Mouse (Mus musculus) 416B (cell line): Measurements from ENCODE around the gene Lin7b.

Source experiments
- DNase-seq: peaks from one replicate; pipeline ENCODE4 v3.0.0; 2011; ENCODE audit warnings: low read depth

The Lin7b gene

DNA sequence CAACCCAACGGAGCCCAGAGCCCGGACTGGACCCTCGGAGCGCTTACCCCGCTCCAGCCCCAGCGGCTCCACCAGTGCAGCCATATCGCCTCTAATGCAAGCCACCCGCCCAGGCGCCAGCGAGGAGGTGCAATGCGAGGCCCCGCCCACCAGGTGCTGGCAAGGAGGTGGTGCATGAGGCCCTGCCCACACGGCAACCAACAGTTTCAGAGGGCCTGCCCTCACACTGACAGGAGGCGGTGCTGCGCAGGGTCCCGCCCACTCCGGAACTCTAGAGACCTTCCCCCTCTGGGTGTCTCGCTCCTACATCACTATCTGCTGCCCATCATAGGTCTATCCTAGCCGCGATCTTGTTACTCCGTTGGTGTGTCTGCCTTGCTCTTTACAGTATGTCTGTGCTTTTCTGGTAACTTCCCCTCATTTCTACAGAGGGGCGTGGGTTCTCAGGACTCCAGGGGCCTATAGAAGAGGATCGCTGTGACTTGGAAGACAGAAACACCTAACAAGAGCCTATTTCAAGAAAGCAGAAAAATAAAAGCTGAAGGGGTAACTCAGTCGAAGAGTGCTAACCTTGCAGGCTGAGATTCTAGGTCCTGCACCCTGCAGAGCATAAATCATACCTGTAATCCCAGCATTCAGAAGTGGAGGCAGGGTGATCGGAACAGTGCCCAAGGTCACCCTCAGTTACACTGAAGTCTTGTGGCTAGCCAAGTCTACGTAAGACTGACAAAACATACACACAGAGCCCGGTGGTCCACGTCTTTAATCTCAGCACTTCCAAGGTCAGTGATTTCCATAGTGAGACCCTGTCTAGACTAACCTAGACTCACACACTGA, at the start of gene Lin7b:
Lin7b (minus strand) TSS at position 109 of the 837 bp plus-strand sequence.
- no peak for DNase-seq

DNA sequence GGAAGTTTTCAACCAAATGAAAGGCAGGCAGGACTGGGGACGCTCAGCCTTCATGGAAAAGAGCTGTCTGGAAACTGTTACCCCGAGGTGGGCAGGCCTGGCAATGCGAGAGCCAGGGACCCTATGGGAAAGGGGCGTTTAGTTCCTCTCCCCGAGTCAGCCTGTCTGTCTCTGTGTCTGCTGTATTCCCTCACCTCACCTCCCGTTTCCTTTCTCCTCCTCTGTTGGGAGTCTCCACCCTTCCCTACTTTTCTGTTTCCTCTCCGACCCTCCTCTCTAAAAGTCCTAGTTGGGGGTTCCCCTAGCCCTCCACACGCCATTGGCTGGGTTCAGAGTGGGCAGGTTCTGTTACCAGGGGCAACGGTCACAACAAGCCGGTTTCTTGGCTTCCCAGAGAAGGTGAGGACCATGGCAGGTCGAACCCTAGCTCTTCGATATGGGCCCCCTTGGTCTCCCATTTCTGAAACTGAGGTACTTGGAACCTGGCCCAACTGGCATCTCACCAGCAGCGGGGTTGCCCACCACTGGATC, 47.6 kb upstream of the Lin7b start:
- no peak for DNase-seq

DNA sequence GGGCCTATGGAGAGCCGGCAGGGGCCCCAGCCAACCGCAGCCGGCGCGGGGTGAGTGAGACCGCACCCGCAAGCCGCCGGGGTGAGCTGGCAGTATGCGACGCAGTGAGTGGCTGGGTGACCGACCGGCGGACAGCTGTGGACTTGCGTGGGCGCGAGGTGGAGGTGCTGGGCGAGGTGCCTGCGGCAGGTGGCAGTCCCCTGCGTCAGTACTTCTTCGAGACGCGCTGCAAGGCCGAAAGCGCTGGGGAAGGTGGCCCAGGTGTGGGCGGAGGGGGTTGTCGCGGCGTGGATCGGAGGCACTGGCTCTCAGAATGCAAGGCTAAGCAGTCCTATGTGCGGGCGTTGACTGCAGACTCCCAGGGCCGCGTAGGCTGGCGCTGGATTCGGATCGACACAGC, 45.3 kb upstream of the Lin7b start:
- DNase-seq: no peak

DNA sequence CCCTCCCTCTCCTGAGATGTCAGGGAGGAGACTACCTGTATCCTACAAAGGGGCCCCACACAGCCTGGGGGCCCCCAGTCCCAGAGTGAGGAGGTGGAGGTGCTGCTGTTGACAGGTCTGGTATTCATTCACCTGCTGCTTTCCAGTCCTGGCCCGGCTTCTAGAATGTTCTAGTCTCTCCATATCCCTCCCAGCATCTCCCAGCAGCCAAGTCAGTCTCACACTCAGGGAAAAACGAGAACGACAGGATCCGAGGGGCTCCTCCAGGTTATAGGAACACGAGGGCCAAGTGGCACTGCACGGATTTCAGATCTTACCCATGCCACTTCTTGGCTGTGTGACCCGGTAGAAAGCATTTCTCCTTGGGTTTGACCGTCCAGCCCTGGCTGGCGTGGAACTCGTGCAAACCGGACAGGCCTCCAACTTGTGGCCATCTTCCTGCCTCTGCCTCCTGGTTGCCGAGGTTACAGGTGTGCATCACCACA, 44.4 kb upstream of the Lin7b start:
- no peak for DNase-seq

DNA sequence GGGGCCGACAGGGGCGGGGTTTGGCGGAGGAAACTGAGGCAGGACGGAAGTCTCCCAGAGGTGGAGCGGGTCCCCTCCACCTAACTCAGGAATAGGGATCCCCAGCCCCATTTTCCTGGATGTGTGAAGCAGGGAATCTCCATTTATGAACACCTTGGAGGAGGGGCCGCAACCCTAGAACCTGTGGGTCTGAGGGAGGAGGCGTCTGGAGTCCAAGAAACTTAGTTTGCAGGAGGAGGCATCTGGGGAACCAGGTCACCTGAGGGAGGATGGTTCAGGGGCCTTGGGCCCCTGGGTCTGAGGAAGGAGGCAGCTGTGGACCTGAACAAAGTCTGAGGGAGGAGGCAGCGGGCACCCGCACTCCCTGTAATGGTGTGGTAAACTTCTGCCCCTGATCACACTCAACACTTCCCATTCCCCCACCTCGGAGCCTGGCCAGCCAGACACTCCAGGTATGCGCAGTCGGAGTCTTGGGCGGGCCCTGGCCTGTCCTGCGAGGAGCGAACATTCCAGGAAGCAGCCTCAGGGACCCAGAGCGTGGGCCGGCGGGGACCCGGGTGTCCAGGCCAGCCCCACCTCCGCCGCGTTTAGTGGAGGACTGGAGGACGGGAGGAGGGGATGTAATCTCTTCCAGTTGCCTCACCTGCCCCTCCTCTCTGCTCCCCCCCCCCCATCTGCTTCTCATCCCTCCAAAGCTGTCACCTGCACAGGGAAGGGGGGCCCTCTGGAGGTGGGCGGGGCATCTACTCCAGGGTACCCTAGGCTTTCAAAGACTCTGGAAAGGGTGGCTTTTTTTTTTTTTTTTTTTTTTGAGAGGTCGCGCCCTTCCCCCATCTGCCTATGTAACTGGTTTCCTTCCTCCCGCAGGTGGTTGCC, 43.7 kb upstream of the Lin7b start:
- DNase-seq: no peak

DNA sequence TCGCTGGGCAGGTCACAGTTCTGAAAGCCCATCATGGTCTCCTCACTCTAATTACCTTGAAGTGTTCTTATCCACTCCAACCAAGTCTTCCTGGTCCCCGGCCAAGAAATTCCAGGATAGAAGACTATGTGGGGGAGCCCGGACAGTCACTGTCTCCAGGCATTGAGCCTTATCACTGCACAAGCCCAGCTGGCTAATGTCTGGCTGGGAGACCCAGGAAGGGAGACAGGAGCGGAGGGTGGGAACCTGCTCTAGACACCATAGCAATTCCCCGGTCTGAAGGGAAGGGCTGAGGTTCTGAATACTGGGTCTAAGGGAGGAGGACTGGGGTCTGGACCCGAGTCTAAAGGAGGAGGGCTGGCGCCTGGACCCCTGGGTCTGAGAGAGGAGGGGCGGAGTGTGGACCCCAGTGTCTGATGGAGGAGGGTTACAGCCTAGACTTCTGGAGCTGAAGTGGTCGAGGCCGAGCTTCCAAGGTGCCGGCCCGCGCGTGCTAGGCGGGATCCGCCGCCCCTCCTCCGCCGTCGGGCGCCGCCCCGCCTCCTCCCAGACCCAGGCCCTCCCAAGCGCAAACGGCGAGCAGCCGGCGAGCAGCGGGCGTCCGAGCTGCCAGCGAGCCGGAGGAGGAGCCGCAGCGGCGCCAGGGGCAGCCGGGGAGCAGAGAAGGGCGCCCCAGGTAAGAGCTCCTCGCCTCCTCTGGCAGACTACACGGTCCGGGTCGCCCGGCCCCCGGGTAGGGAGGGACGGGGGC, 42.9 kb upstream of the Lin7b start, which contains the start of gene Ntf5:
Ntf5 (plus strand) TSS at position 583 of the 751 bp plus-strand sequence.
- no peak for DNase-seq

DNA sequence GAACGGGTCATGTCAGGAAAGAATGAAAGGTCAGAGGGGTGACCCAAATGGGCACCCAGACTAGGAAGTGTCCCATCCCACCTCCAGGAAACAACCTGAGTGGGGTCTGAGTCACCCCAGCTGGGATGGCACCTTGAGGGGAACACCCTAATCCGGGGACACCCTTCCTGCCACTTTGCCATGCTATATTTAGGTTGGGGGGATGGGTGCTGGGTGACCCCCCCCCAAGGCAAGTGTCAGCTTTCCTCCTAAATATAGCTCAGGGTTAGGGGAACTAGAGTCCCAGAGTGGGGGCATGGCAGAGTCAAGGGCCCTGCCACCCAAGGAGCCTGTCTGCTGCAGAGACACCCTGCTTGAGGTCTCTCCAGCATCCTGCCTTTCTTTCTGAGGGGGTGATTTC, 42.0 kb upstream of the Lin7b start:
- no peak for DNase-seq

DNA sequence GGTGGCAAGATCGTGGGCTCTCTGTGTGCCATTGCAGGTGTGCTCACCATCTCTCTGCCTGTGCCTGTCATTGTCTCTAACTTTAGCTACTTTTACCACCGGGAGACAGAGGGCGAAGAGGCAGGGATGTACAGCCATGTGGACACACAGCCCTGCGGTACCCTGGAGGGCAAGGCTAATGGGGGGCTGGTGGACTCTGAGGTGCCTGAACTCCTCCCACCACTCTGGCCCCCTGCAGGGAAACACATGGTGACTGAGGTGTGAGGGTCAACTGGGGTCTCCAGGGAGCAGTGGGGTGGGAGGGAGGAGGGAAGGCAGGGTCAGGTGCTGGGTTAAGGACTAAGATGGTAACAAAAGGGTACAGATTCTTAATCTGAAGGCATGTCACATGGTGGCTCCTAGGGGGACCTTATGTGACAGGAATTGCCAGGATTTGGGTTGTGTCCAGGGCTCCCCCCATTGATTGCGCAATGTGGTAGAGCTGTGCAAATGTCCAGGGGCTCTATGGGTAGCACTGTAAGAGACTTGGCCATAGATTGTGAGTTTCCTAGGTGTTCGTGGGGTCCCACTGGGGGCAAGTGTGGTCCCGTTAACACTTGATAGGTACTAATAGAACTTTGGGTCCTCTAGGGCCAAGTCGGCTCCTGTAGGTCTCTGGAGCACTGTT, 39.2 kb upstream of the Lin7b start:
- no peak for DNase-seq

DNA sequence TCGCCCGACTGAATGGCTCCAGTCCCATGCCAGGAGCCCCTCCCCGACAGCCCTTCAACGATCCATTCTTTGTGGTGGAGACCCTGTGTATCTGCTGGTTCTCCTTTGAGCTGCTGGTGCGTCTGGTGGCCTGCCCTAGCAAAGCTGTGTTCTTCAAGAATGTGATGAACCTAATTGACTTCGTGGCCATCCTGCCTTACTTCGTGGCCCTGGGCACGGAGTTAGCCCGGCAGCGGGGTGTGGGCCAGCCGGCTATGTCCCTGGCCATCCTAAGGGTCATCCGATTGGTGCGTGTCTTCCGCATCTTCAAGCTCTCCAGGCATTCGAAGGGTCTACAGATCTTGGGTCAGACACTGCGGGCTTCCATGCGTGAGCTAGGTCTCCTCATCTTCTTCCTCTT, 38.6 kb upstream of the Lin7b start:
- no peak for DNase-seq

DNA sequence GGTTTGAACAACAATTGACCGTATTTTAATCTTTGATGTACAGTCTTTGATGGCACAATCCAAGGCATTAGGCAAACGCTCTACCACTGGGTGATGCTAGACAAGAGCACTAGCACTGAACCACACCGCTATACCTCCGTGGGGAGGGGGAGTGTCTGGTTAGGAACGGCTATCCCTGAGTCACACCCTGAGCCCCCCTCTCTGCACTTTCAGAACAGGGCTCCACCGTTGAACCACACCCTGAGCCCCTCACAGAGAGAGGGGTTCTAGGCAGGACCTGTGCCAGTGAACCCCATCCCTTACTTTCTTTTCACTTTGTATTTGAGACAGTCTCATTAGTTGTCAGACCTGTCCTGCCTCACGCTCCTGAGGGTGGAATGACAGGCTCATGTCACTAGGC, 38.0 kb upstream of the Lin7b start:
- no peak for DNase-seq

DNA sequence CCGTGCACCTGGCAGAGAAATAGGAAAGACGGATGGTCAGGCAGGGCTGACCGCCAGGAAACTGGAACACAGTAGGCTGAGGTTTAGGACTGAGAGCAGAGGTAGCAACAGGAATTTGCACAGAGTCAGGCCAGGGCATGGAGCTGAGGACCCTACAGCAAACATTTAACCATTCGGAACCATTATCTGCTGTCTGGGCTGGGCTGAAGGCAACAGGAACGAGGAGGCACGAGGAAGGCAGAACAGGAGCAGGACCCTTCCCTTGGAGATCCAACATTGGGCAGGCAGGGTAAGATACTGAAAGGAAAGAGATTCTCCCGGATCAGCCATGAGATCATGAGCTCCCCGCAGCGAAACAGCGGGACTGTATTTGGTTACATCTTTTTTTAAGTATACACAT, 37.5 kb upstream of the Lin7b start:
- no peak for DNase-seq

DNA sequence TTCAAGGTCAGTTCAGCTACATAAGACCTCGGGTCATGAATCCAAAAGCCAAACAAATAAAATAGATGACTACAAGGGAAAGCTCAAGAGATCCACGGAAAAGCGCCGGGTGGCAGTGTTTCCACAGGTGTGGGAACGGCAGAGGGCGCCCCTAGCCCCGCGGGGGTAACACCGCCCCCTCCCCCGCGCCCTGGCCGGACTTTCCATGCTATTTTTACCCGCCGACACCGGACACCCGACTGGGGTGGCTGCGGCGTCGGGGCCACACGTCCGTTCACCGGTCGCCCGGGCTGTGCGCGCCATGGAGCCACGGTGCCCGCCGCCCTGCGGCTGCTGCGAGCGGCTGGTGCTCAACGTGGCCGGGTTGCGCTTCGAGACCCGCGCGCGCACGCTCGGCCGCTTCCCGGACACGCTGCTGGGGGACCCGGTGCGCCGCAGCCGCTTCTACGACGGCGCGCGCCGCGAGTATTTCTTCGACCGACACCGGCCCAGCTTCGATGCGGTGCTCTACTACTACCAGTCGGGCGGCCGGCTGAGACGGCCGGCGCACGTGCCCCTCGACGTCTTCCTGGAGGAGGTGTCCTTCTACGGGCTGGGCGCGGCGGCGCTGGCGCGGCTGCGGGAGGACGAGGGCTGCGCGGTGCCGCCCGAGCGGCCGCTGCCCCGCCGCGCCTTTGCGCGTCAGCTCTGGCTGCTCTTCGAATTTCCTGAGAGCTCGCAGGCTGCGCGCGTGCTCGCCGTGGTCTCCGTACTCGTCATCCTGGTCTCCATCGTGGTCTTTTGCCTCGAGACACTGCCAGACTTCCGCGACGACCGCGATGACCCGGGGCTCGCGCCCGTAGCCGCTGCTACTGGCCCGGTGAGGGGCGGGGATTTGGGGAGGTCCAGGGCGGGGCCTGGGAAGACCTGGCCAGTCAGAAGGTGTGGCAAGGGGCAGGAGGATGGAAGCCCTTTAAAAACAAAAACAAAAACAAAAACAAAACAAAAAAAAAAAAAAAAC, 36.1 kb upstream of the Lin7b start:
- no peak for DNase-seq

DNA sequence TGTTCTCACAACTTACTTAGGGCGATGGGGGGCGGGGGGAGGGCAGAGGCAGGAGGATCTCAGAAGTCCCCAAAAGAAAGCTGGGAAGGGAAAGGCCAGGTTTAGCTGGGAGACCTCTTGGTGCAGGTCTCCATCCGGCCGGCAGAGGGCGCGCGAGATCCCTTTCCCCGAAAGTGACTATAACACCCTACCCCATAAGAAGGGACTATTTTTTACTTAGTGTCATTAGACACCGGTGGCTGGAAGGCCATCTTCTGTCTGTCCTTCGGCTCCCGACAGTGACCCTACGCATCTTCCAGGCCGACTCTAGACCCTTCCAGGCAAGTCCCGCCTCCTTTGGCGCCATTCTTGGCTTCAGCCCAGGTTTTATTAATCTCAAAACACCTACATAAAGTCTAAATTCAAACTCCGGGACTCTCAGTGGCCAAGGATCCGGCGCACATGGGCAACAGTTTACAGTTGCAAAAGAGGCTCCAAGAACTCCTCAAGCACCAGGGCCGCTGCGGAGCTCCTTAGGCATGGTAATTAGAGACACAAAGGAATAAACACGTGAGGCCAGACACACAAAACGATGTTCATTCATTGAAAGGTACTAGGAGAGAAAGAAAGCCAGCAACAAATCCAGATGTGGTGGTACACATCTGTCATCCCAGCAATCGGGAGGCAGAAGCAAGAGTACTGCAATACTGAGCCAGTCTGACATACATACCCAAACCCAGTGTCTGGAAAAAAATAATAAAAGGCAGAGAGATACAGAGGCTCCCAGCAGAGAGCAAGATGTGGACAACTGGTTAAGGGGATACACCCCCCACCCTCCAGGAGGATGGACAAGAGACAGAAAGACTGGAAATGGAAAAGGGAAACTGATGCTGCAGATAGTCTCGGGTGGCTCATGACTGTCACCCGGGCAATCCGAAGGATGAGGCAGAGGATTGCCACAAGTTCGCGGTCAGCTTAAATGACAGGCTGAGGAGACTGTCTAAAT, 35.0 kb upstream of the Lin7b start, which contains the start of gene Kcna7:
Kcna7 (plus strand) TSS at position 563 of the 985 bp plus-strand sequence.
- DNase-seq: peak; percentile 76

DNA sequence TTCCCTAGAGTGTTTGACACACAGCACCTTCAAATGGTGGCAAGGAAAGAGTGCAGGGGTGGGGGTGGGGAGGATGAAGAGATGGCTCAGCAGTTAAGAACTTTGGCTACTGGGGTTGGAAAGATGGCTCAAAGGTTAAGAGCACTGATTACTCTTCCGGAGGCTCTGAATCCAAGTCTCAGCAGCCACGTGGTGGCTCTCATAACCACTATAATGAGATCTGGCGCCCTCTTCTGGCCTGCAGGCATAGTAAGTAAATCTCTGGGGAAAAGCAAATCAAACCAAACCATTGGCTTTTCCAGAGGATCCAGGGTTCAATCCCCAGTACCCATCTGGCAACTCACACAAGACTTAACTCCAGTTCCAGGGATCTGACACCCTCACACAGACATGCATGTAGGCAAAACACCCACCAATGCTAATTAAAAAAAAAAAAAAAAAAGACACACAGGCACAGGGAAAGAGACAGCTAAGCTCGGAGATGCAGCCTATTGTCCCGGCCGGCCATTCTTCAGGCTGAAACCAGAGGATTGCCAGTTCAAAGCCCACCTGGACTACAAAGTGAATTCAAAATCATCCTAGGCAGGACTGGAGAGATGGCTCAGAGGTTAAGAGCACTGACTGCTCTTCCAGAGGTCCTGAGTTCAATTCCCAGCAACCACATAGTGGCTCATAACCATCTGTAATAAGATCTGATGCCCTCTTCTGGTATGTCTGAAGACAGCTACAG, 33.3 kb upstream of the Lin7b start:
- peak; percentile 88 for DNase-seq

DNA sequence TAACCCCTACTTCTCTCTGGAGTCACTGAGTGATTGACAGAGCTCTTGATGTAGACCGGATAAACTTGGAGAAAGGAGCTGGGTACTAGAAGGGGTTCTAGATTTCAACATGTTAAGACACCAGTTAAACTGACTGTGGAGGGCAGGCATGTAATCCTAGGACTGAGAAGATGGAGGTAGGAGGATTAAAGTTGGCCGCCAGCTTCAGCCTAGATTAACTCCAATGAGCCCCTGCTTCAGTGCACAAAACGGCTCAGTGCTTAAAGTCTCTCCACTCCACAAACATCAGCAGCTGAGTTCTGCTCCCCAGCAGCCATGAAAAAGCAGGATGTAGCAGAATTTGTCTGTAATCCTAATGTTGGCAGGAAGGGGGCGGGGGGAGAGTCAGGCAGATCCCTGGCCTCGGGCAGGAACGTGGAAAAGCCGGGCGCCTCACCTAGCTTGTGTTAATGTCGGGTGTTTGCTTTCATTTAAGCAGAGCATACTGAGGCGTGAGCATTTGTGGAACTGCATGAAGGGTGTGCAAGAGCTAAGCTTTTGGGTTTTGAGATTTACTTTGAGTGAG, 31.2 kb upstream of the Lin7b start:
- DNase-seq: no peak

DNA sequence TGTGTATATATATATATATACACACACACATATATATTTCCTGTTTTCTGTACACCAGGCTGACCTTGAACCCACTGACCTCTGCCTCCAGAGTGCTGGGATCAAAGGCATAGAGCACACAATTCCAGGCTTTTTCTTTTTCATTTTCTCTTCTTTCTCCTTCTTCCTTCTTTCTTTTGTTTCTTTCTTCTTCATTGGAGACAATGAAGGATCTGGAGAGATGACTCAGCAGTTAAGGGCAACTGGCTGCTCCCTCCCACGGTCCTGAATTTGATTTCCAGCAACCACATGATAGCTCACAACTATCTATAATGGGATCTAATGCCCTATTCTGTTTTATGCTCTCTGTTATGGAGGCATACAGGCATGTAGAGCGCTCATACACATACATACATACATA, 26.4 kb upstream of the Lin7b start:
- DNase-seq: peak; percentile 53

DNA sequence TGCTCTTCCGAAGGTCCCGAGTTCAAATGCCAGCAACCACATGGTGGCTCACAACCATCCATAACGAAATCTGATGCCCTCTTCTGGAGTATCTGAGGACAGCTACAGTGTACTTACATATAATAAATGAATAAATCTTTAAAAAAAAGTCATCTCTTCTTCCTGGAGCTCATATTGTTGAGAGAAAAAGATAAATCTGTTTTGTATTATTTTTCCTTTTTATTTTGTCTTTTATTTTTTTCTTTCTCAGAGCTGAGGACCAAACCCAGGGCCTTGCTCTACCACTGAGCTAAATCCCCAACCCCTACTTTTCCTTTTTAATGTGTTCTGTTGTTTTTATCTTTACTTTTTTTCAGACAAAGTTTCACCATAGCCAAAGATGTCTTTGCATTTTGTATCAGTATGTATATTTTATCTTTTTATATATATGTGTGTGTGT, 26.0 kb upstream of the Lin7b start:
- DNase-seq: peak; percentile 58
